Mouse (Mus musculus) heart, postnatal 0 days (tissue): Measurements from ENCODE around the gene Hic2.

Experiments
- CTCF ChIP-seq: IDR thresholded peaks from 2 replicates; pipeline ENCODE4 v1.5.1; 2016; ENCODE audit warnings: antibody characterized with exemption, control low read depth, low read depth
- EP300 ChIP-seq: IDR thresholded peaks from 2 replicates; pipeline ENCODE4 v1.6.1; 2016; ENCODE audit warnings: antibody characterized with exemption, low read depth

- TF ChIP-seq CTCF (no peak), EP300 (no peak)
Observed at GRCm38 (mm10) chr16:17261341-17261740, 28.0 kb downstream of the Hic2 start.
